Mouse (Mus musculus) brown adipose tissue, adult 24 weeks (tissue): Measurements from ENCODE around the gene Mrtfb. TPM values are rescaled to one million over a fixed set of nuclear protein-coding genes. Genes with fewer than 3 reads are reported as not detected.
A peak's percentile ranks its signal among the peaks of the same experiment; 100 is the strongest.

Experiments
- H3K27ac ChIP-seq: fragments of 200-500 bp; replicated peaks from 2 replicates; pipeline ENCODE4 v1.5.1; 2012; ENCODE audit warnings: low read depth, mild to moderate bottlenecking, low read length
- H3K4me1 ChIP-seq: fragments of 200-500 bp; 2 replicates; pipeline ENCODE4 v1.6.1; 2012; ENCODE audit warnings: low read length, mixed read lengths; ENCODE audit not compliant: control insufficient read depth, insufficient read depth, insufficient read length
- H3K4me3 ChIP-seq: fragments of 200-500 bp; 2 replicates; pipeline ENCODE4 v1.5.1; 2012; ENCODE audit warnings: low read depth, mild to moderate bottlenecking, low read length, moderate library complexity; ENCODE audit not compliant: insufficient read depth
- polyA plus RNA-seq: library from polyadenylated mRNA; stranded (reverse); fragments of >200 nt; gene quantifications from 2 replicates; pipeline ENCODE4 v1.2.4, GENCODE M21; 2012; ENCODE audit not compliant: missing spikeins, insufficient read depth, insufficient read length

Mrtfb gene
- polyA plus RNA-seq, 1 experiment = 7.1 TPM

- no peaks in the 10 kb centered on the region; the same call in 1 of the 2 replicates for H3K4me1 ChIP-seq
- H3K4me3 ChIP-seq = no peak overlapping the region
- peak overlapping the region; percentile 49 for H3K27ac ChIP-seq
Measured at GRCm38 (mm10) chr16:13464662-13465061, 208.4 kb downstream of the Mrtfb start.

Other genes with a start within 250 kb of the Mrtfb start
- gene Ercc4, start 146.8 kb upstream of the Mrtfb start, polyA plus RNA-seq = 2.1 and 3.6 TPM in 2 replicates